Mouse (Mus musculus) kidney, adult 18-20 months (tissue): ENCODE results near the gene Gh.

Source experiments
- DNase-seq: peaks from one replicate; pipeline ENCODE4 v3.0.0; 2021

Gene Gh

GRCm38 (mm10) chr11:106307432-106307831 lies 5.8 kb upstream of the Gh start:
- DNase-seq, result no peak

GRCm38 (mm10) chr11:106306758-106307157 lies 5.1 kb upstream of the Gh start:
- no peak for DNase-seq

- no peak for DNase-seq
These were observed 4.4 kb upstream of the Gh start for GRCm38 (mm10) chr11:106306065-106306385.

- no peak for DNase-seq
These were observed 3.8 kb upstream of the Gh start for GRCm38 (mm10) chr11:106305348-106306064.

- peak; percentile 67 for DNase-seq
These were observed 969 bp upstream of the Gh start for GRCm38 (mm10) chr11:106302634-106303033.

GRCm38 (mm10) chr11:106291861-106292260 lies 9.8 kb downstream of the Gh start:
- no peak for DNase-seq

GRCm38 (mm10) chr11:106290376-106290775 lies 11.3 kb downstream of the Gh start:
- no peak for DNase-seq

GRCm38 (mm10) chr11:106289369-106289768 lies 12.3 kb downstream of the Gh start:
- DNase-seq, result peak; percentile 51

GRCm38 (mm10) chr11:106286987-106287386 lies 14.7 kb downstream of the Gh start:
- DNase-seq, result no peak

- DNase-seq, result no peak
These were observed 15.5 kb downstream of the Gh start for GRCm38 (mm10) chr11:106286206-106286605.

GRCm38 (mm10) chr11:106284126-106284525 lies 17.5 kb downstream of the Gh start:
- DNase-seq, result no peak

GRCm38 (mm10) chr11:106283371-106283770 lies 18.3 kb downstream of the Gh start:
- no peak for DNase-seq

- DNase-seq, result no peak
These were observed 19.2 kb downstream of the Gh start for GRCm38 (mm10) chr11:106282452-106282851.

- DNase-seq, result peak; percentile 96
These were observed 25.2 kb downstream of the Gh start, which contains the start of gene Tcam1 for GRCm38 (mm10) chr11:106276454-106276853. Gene Tcam1, plus strand, starts transcription at chr11:106276672.

- DNase-seq, result no peak
These were observed 26.7 kb downstream of the Gh start for GRCm38 (mm10) chr11:106274971-106275411.

- DNase-seq, result no peak
These were observed 27.3 kb downstream of the Gh start for GRCm38 (mm10) chr11:106274374-106274773.

GRCm38 (mm10) chr11:106273811-106274210 lies 27.9 kb downstream of the Gh start:
- DNase-seq, result no peak

GRCm38 (mm10) chr11:106273311-106273684 lies 28.4 kb downstream of the Gh start:
- DNase-seq, result no peak

- DNase-seq, result peak; percentile 99
These were observed 28.9 kb downstream of the Gh start, which contains the start of gene Smarcd2 for GRCm38 (mm10) chr11:106272644-106273310. Gene Smarcd2, minus strand, starts transcription at chr11:106272972.

GRCm38 (mm10) chr11:106271794-106272643 lies 29.6 kb downstream of the Gh start:
- peak; percentile 22 for DNase-seq

GRCm38 (mm10) chr11:106271131-106271793 lies 30.4 kb downstream of the Gh start:
- no peak for DNase-seq

- peak; percentile 26 for DNase-seq
These were observed 32.6 kb downstream of the Gh start for GRCm38 (mm10) chr11:106269060-106269431.
